Mouse (Mus musculus) lung, adult 2 months (tissue): ENCODE measurements at regions not wholly inside any gene's neighbourhood (a gene's known extent, or its start where the extent isn't known, plus 50 kb on each side); places are given as distances from the start of the nearest gene placed in this dataset.

Experiments
- DNase-seq: peaks from one replicate; pipeline ENCODE4 v3.0.0; 2022
- H3K4me1 ChIP-seq: fragments of 200-500 bp; 2 replicates; pipeline ENCODE4 v1.6.1; 2011; ENCODE audit warnings: low read length; ENCODE audit not compliant: control insufficient read depth, insufficient read depth
- H3K4me3 ChIP-seq: fragments of 200-500 bp; replicated peaks from 2 replicates; pipeline ENCODE3; 2011; ENCODE audit warnings: low read depth, mild to moderate bottlenecking, control low read depth, low read length; ENCODE audit errors: extremely low read depth
- CTCF ChIP-seq: fragments of 200-500 bp; IDR thresholded peaks from 2 replicates; pipeline ENCODE4 v1.5.1; 2011; ENCODE audit warnings: mild to moderate bottlenecking, low read length, control low read depth; ENCODE audit not compliant: insufficient read depth
- POLR2A ChIP-seq: fragments of 200-500 bp; IDR thresholded peaks from 2 replicates; pipeline ENCODE4 v1.6.1; 2011; ENCODE audit warnings: low read depth, mild to moderate bottlenecking, control low read depth, low read length, borderline replicate concordance; ENCODE audit errors: extremely low read depth
- WGBS: fragments of 180-500 bp; shearing (Covaris S2); methylation state at CpG from one replicate; pipeline ENCODE4 v1.1.7; 2018; 5-methylcytosine and 5-hydroxymethylcytosine counted together

DNA sequence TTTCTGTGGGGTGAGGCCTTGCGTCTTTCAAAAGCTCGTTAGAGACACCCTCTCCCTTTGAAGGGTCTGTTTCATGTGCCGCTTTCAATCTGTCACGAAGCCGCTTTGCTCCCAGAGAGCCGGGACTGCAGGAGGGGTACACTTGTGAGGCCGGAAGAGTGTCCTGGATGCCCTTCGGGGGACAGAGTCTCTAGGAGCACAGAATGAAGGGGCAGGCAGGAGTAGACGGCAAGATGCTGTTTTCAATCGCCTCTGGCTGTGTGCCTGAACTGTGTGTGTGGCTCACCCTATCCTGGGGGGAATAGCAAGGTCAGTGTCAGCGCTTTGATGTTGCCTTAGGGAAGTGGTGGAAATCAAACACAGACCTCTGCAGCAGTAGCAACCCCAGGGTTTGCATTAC, 174.7 kb downstream of the Gadd45g start:
- Histone ChIP-seq H3K4me3 (no peak overlapping the region), H3K4me1 (peaks cover 14% of the 10 kb centered on the region)
- TF ChIP-seq POLR2A (no peak), CTCF (no peak)
- DNase-seq = no peak
- 64% methylated on average over 11 of the region's 11 CpGs for WGBS

DNA sequence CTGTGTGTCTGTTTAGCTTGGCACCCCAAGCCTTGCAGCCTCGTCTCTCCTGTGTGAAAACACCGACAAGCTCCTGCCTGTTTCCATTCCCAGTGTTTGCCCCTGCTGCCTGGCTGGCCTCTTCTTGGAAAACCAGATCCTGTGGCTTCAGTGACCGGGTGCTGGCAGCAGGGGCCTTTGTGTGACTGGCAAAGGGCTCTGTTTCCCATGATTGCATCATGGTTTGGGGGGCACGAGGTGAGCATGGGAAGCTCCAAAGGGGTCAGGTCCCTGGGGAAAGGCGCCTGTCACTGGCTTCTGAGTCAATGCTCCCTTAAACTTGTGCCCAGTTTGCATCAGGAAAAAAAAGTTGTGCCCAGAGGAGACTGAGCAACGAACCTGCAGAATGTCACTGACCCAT, 175.3 kb downstream of the Gadd45g start:
- DNase-seq = no peak
- WGBS = 64% methylated on average over 6 of the region's 6 CpGs
- no peak for TF ChIP-seq CTCF
- TF ChIP-seq POLR2A = no peak
- H3K4me1 ChIP-seq = peaks cover 14% of the 10 kb centered on the region
- no peak overlapping the region for H3K4me3 ChIP-seq

DNA sequence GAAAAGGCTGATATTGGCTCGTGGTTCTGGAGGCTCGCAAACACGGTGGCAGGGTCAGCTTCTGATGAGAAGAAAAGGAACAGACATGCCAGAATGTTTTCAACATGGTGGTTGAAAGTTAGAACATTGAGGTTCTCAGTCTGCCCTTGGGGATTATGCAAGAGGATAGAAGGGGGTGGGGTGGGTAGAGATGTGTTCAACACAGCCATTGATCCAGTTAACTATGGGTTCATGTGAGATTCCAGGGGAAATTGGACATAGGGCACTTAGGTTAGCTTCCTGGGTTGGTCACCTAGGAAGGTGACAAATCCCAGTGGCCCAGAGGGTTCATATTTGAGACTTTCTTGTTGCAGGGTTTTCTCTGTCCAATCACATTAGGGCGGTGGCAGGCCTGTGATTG, 176.1 kb downstream of the Gadd45g start:
- WGBS = 85% methylated on average over 4 of the region's 4 CpGs
- TF ChIP-seq CTCF (no peak), POLR2A (no peak)
- no peak for DNase-seq
- Histone ChIP-seq H3K4me3 (no peak overlapping the region), H3K4me1 (peaks cover 14% of the 10 kb centered on the region)

DNA sequence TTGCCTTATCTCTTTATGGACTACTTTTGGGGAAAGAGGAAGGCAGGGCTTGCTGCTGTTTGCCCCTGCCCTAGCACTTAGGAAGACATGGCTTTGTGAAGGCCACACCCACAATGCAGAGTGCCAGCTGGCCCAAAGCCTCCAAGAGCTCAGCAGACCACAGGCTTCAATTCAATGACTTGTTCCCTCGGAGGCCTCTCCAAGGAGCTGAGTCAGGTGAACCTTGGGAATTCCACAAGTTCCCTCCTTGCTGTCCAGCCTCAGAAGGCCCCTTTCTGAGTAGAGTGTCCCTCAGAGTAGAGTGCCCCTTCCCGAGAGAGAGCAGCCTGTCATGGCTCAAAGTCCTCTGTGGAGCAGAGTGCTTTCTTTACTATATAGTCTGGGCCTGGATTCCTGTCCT, 177.9 kb downstream of the Gadd45g start:
- peaks cover 14% of the 10 kb centered on the region for H3K4me1 ChIP-seq
- peak; percentile 75 for DNase-seq
- TF ChIP-seq POLR2A = no peak
- no peak for TF ChIP-seq CTCF
- no peak overlapping the region for H3K4me3 ChIP-seq
- WGBS = 8% methylated on average over 2 of the region's 2 CpGs

DNA sequence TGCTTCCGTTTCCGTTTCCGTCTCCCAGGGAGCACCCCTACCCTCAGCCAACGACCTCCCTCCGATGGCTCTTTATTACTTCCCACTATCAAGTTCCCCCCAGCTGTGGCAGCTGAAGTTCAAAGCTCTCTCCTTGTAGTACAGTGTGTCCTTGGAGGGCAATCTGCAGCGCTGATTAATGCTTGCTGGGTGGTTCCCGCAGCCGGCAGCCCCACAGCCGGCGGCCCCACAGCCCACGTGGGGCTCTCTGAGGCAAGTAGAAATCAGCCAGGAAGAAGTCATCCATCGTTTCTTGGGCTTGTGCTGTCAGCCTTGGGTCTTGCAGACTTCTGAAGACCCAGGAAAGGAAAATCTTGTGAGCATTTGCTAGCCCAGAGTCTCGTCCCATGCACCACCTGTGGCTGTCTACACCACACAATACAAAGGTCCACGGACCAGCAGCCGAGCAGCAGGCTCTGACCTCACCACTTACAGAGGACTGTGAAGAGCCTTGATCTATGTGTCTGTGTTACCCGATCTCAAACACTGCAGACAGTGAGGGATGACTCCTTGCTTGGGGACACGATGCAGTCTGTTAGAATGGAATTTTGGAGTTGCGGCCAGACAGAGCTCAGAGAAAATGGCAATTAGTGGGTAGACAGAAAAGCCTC, 178.5 kb downstream of the Gadd45g start:
- TF ChIP-seq POLR2A (no peak), CTCF (no peak)
- no peak overlapping the region for H3K4me3 ChIP-seq
- H3K4me1 ChIP-seq = peaks cover 14% of the 10 kb centered on the region
- WGBS = 25% methylated on average over 18 of the region's 18 CpGs
- DNase-seq = no peak

DNA sequence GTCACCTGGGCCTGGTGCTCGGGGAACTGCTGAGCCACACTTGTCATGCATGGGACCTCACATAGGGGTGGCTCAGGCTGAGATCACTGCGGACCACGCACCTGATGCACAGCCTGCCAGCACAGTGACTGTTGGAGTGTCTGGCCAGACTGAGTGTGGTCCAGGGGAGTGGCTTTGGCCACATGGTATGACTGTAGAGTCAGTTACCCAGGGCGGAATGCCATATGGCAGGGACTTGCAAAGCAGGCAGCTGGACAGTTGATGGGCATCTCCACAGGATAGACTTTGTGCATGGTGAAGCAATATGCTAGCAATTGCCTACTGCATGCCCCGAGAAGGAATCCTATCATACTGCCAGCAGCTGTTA, 179.0 kb downstream of the Gadd45g start:
- DNase-seq = no peak
- 88% methylated on average over 5 of the region's 5 CpGs for WGBS
- TF ChIP-seq CTCF (no peak), POLR2A (no peak)
- Histone ChIP-seq H3K4me1 (peaks cover 14% of the 10 kb centered on the region), H3K4me3 (no peak overlapping the region)

DNA sequence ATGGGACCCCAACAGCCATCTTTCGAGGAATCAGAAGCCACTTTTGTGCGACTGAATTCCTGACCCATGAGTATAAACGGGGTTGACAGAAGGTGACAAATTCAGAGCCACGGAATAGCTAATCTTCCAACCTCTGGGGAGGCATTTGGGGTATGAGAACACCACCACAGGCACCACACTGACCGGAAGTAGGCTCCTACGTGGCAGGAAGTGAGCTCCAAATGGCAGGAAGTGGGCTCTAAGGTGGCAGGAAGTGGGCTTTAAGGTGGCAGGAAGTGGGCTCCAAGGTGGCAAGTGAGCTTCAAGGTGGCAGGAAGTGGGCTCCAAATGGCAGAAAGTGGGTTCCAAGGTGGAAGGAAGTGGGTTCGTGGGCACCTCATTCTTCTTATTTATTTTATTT, 179.8 kb downstream of the Gadd45g start:
- DNase-seq = no peak
- 67% methylated on average over 7 of the region's 7 CpGs for WGBS
- TF ChIP-seq CTCF = no peak
- TF ChIP-seq POLR2A = no peak
- no peak overlapping the region for H3K4me3 ChIP-seq
- H3K4me1 ChIP-seq = peaks cover 14% of the 10 kb centered on the region

DNA sequence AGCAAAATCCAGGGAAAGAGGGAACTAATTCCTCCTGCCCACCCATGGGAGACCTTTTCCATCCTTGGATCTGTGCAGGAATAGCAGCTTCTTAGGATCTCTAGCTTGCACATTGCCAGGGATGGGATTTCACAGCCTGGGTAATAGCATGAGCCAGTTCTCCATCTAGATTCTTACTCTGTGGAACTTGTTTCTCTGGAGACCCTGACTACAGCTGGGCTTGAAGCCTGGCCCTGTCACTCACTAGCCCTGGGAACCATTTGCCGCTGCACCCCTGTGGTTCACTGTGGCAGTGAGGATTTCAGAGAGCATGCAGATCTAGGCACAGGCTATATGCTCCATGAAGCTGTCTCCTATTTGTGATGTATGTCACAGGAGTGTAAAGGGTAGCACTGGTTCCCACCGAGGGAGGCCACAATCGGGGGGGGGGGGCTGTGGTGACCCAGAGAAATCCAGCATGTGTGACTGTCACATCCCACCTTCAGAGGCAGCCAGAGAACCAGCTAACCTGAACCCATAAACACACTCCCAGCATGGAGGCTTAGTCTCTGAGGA, 183.5 kb downstream of the Gadd45g start:
- TF ChIP-seq POLR2A (no peak), CTCF (no peak)
- WGBS = 81% methylated on average over 3 of the region's 3 CpGs
- DNase-seq = no peak
- H3K4me1 ChIP-seq = peaks cover 5% of the 10 kb centered on the region
- no peak overlapping the region for H3K4me3 ChIP-seq

DNA sequence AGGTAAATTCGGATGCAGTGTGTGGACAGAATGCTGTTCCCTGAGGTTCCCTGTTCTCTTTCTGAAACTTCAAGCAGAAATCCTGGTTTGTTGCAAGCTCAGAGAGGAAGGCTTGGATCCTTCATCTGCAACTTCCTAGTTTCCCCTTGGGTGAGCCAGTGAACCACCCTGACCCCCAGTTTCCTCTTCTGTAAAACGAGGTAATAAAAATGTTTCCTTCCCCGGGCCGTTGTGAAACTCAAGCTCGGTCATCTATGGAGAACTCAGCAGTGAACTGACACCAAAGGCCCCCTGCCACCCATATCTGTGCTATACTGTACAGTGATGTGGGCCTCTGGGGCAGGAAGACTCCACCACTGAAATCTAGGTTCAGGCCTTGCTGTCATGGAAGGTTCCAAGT, 185.0 kb downstream of the Gadd45g start:
- DNase-seq = no peak
- no peak for TF ChIP-seq CTCF
- WGBS = 58% methylated on average over 5 of the region's 5 CpGs
- H3K4me3 ChIP-seq = no peak overlapping the region
- H3K4me1 ChIP-seq = no peaks in the 10 kb centered on the region

DNA sequence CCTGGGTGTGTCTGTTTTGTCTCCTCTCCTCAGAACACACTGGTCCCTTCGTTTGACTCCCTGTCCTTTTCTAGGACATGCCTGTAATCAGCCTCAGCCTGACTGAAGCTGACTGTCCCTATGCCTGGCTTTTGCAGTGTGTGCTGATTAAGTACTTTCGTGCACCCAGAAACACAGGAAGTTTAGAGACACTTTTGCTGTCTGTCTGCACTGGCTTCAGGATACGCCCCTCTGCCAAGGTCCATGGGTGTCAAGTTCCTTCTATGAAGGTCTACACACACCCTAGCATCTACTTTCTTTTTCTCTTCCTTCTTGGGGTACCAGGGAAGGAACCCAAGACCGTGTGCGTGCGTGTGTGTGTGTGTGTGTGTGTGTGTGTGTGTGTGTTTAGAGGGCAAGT, 189.3 kb downstream of the Gadd45g start:
- Histone ChIP-seq H3K4me3 (no peak overlapping the region), H3K4me1 (no peaks in the 10 kb centered on the region)
- TF ChIP-seq POLR2A (no peak), CTCF (no peak)
- DNase-seq = no peak
- 46% methylated on average over 6 of the region's 6 CpGs for WGBS
